Mouse (Mus musculus): ENCODE measurements at regions not wholly inside any gene's neighbourhood (a gene's known extent, or its start where the extent isn't known, plus 50 kb on each side); places are given as distances from the start of the nearest gene placed in this dataset.

- TF ChIP-seq CTCF (IDR thresholded peaks at IDR 0.05; ENCODE audit: borderline replicate concordance, insufficient read depth, low read depth, low read length) (no peak), POLR2A (IDR thresholded peaks at IDR 0.05; ENCODE audit: borderline replicate concordance, insufficient read depth, low read length) (no peak)
Measured at GRCm38 (mm10) chr12:6984664-6985063, 992.8 kb upstream of the Apob start.

Data from cerebellum, adult 2 months (tissue).